Mouse (Mus musculus): ENCODE results near the gene Gm2956. TPM values are rescaled to one million over a fixed set of nuclear protein-coding genes. Genes with fewer than 3 reads are reported as not detected.

The Gm2956 gene
- not detected for polyA plus RNA-seq (2014; fragmentation: Illumina TruSeq; extraction: RNeasy Lipid Tissue Mini Kit (QIAGEN cat#74804); ENCODE audit: low read depth, low replicate concordance)

DNA sequence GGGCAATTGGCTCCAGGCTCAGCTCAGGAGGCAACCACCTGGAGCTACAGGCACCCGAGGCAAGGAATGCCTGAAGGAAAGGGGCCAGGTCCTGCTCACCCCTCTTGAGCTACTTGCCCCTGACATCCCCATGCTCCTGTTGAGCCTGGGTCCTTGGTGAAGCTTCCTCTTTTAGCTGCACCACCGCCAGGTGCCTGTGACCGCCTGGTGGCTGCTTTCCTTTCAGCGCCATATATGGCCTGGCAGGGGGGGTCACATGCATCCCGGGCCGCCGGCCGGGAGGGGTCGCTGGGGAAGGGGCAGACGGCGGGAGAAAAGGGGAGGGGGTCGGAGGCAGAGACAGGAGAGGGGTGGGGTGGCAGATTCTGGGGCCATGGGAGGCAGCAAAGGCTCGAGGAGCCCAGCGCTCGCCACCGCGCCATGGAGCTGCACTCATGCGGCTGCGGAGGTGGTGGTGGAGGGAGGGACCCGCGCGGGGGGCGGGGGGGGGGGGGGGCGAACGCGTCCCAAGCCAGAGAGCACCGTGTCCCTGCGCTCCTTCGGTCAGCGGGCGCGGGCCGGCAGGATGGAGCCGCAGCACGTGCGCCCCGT lies at the start of gene Gm2956:
Gene Gm2956 (plus strand): TSS at position 541 of the 591 bp plus-strand sequence.

DNA sequence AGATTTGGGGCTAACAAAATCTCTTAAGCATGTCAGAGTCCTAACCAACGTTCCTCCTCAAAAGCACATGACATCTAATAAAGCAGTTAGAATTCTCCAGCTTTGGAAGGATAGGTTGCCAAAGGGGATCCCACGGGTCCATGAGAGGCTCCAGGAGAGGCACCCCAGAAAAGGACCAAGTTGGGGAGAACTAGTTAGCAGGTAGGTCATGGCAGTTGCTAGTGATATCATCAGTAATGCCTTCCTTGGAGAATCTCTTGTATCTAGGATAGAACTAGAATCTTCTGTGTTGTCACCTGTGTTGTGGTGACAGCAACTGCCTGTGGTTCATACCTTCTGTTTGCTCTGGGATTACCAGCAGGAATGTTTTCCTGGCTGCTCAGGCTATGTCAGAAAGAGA lies 62.4 kb downstream of the Gm2956 start, which contains the start of gene Gm10413:
Gene Gm10413 (plus strand): TSS at position 301 of the 400 bp plus-strand sequence.

Other genes with a start within 250 kb of the Gm2956 start
- gene Gm10340, start 198.6 kb upstream of the Gm2956 start, polyA plus RNA-seq (2014; fragmentation: Illumina TruSeq; extraction: RNeasy Lipid Tissue Mini Kit (QIAGEN cat#74804); ENCODE audit: low read depth, low replicate concordance), result not detected
- not detected for gene Gm5795, start 144.4 kb upstream of the Gm2956 start, polyA plus RNA-seq (2014; fragmentation: Illumina TruSeq; extraction: RNeasy Lipid Tissue Mini Kit (QIAGEN cat#74804); ENCODE audit: low read depth, low replicate concordance)
- 0.49 TPM for gene D830030K20Rik, start 124.1 kb upstream of the Gm2956 start, polyA plus RNA-seq (2014; fragmentation: Illumina TruSeq; extraction: RNeasy Lipid Tissue Mini Kit (QIAGEN cat#74804); ENCODE audit: low read depth, low replicate concordance)
- not detected for gene Gm10413, start 62.5 kb downstream of the Gm2956 start, polyA plus RNA-seq (2014; fragmentation: Illumina TruSeq; extraction: RNeasy Lipid Tissue Mini Kit (QIAGEN cat#74804); ENCODE audit: low read depth, low replicate concordance)
- not detected for gene Gm10409, start 80.0 kb downstream of the Gm2956 start, polyA plus RNA-seq (2014; fragmentation: Illumina TruSeq; extraction: RNeasy Lipid Tissue Mini Kit (QIAGEN cat#74804); ENCODE audit: low read depth, low replicate concordance)
- not detected for gene Gm3005, start 95.5 kb downstream of the Gm2956 start, polyA plus RNA-seq (2014; fragmentation: Illumina TruSeq; extraction: RNeasy Lipid Tissue Mini Kit (QIAGEN cat#74804); ENCODE audit: low read depth, low replicate concordance)
- not detected for gene Gm10408, start 116.8 kb downstream of the Gm2956 start, polyA plus RNA-seq (2014; fragmentation: Illumina TruSeq; extraction: RNeasy Lipid Tissue Mini Kit (QIAGEN cat#74804); ENCODE audit: low read depth, low replicate concordance)

Data from kidney, adult 10 weeks (tissue).